Mouse (Mus musculus): Measurements from ENCODE around the gene Rad21l. TPM values are rescaled to one million over a fixed set of nuclear protein-coding genes. Genes with fewer than 3 reads are reported as not detected.
"Not testable (repeated sequence)": the region's sequence is repeated elsewhere in the genome, so short reads cannot be mapped to it uniquely, and the experiment has no call there.

The Rad21l gene
- total RNA-seq, 2 experiments from 2014 or later, result 0.60 to 0.99 TPM

- intact Hi-C loops (cut with DNase I), result no loop called here
- no peak for DNase-seq
Measured at GRCm38 (mm10) chr2:151631406-151632158, 36.8 kb downstream of the Rad21l start.

- intact Hi-C loops (cut with DNase I), result no loop called here
- DNase-seq, result no peak
Measured at GRCm38 (mm10) chr2:151629310-151629709, 39.0 kb downstream of the Rad21l start.

GRCm38 (mm10) chr2:151628011-151628410 lies 40.3 kb downstream of the Rad21l start:
- intact Hi-C loops (cut with DNase I), result no loop called here
- DNase-seq, result no peak

GRCm38 (mm10) chr2:151626296-151626695 lies 42.0 kb downstream of the Rad21l start:
- intact Hi-C loops (cut with DNase I), result no loop called here
- DNase-seq, result no peak

- intact Hi-C loops (cut with DNase I), result no loop called here
- DNase-seq, result no peak
Measured at GRCm38 (mm10) chr2:151623776-151624175, 44.6 kb downstream of the Rad21l start.

GRCm38 (mm10) chr2:151616551-151617329 lies 51.6 kb downstream of the Rad21l start:
- intact Hi-C loops (cut with DNase I), result no loop called here
- no peak for DNase-seq

- DNase-seq; intact Hi-C loops (cut with DNase I): not testable (repeated sequence)
Measured at GRCm38 (mm10) chr2:151615779-151616178, 52.6 kb downstream of the Rad21l start.

GRCm38 (mm10) chr2:151609974-151610373 lies 58.4 kb downstream of the Rad21l start:
- DNase-seq, result peak; percentile 60
- intact Hi-C loops (cut with DNase I), result no loop called here

- intact Hi-C loops (cut with DNase I), result no loop called here
- peak; percentile 51 for DNase-seq
Measured at GRCm38 (mm10) chr2:151608435-151608834, 59.9 kb downstream of the Rad21l start.

GRCm38 (mm10) chr2:151605437-151605987 lies 62.8 kb downstream of the Rad21l start:
- intact Hi-C loops (cut with DNase I), result no loop called here
- peak; percentile 60 for DNase-seq

GRCm38 (mm10) chr2:151603630-151604029 lies 64.7 kb downstream of the Rad21l start:
- peak; percentile 75 for DNase-seq
- intact Hi-C loops (cut with DNase I), result no loop called here

- intact Hi-C loops (cut with DNase I), result no loop called here
- DNase-seq, result peak; percentile 24
Measured at GRCm38 (mm10) chr2:151602106-151602505, 66.2 kb downstream of the Rad21l start.

- no peak for DNase-seq
- intact Hi-C loops (cut with DNase I), result no loop called here
Measured at GRCm38 (mm10) chr2:151598068-151598467, 70.3 kb downstream of the Rad21l start.

Other genes with a start within 250 kb of the Rad21l start
- gene 4921509C19Rik, start 192.4 kb downstream of the Rad21l start, total RNA-seq (2021), result not detected
- 100 to 1,000 TPM; 170 to 174 TPM for gene Nsfl1c, start 174.4 kb downstream of the Rad21l start, total RNA-seq (2021)
- gene Fkbp1a, start 126.0 kb downstream of the Rad21l start, total RNA-seq (2021), result 100 to 1,000 TPM; 481 to 486 TPM
- gene Sdcbp2, start 95.9 kb downstream of the Rad21l start, total RNA-seq (2021), result 1 to 10 TPM; 1.2 TPM
- 10 to 100 TPM; 80.0 to 84.0 TPM for gene Snph, start 35.9 kb downstream of the Rad21l start, total RNA-seq (2021)
- gene Tmem74b, start 33.5 kb upstream of the Rad21l start, total RNA-seq (2021), result 10 to 100 TPM; 29.3 to 30.3 TPM
- 10 to 100 TPM; 45.1 to 47.8 TPM for gene Psmf1, start 75.7 kb upstream of the Rad21l start, total RNA-seq (2021)
- not detected for gene Rspo4, start 174.4 kb upstream of the Rad21l start, total RNA-seq (2021)
- gene Angpt4, start 242.7 kb upstream of the Rad21l start, total RNA-seq (2021), result not detected